Mouse (Mus musculus) stomach, postnatal 0 days (tissue): ENCODE results near the gene Gm10721.
"Not testable (repeated sequence)": the region's sequence is repeated elsewhere in the genome, so short reads cannot be mapped to it uniquely, and the experiment has no call there.

ENCODE experiments used
- CTCF ChIP-seq: IDR thresholded peaks from 2 replicates; pipeline ENCODE4 v1.5.1; 2016; ENCODE audit warnings: antibody characterized with exemption, low read depth, mild to moderate bottlenecking, moderate library complexity
- EP300 ChIP-seq: optimal IDR thresholded peaks from 2 replicates; pipeline ENCODE3; 2016; ENCODE audit warnings: antibody characterized with exemption

DNA sequence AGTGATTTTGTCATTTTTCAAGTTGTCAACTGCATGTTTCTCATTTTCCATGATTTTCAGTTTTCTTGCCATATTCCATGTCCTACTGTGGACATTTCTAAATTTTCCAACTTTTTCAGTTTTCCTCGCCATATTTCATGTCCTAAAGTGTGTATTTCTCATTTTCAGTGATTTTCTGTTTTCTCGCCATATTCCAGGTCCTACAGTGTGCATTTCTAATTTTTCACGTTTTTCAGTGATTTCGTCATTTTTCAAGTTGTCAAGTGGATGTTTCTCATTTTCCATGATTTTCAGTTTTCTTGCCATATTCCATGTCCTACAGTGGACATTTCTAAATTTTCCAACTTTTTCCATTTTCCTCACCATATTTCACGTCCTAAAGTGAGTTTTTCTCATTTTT is 6.8 kb upstream of the Gm10721 start:
- TF ChIP-seq CTCF, EP300: not testable (repeated sequence)
